Mouse (Mus musculus) small intestine, adult 2 months (tissue): ENCODE results near the gene Efemp2. TPM values are rescaled to one million over a fixed set of nuclear protein-coding genes. Genes with fewer than 3 reads are reported as not detected.

ENCODE experiments used
- H3K27ac ChIP-seq: fragments of 200-500 bp; 2 replicates; pipeline ENCODE4 v1.5.1; 2012; ENCODE audit warnings: low read depth, low read length, control low read depth, inconsistent platforms; ENCODE audit not compliant: insufficient read depth
- H3K27me3 ChIP-seq: fragments of 200-500 bp; 2 replicates; pipeline ENCODE4 v1.6.1; 2012; ENCODE audit warnings: mild to moderate bottlenecking, moderate library complexity, low read length, inconsistent platforms; ENCODE audit not compliant: control insufficient read depth, insufficient read depth
- H3K36me3 ChIP-seq: fragments of 200-500 bp; 2 replicates; pipeline ENCODE4 v1.6.1; 2012; ENCODE audit warnings: mild to moderate bottlenecking, low read length, control low read depth, inconsistent platforms; ENCODE audit not compliant: control insufficient read depth, insufficient read depth
- H3K4me1 ChIP-seq: fragments of 200-500 bp; 2 replicates; pipeline ENCODE4 v1.6.1; 2012; ENCODE audit warnings: low read length, inconsistent platforms, mixed read lengths; ENCODE audit not compliant: control insufficient read depth, insufficient read depth, insufficient read length
- H3K4me3 ChIP-seq: fragments of 200-500 bp; 2 replicates; pipeline ENCODE4 v1.5.1; 2012; ENCODE audit warnings: low read depth, mild to moderate bottlenecking, control low read depth, inconsistent platforms, low read length, moderate library complexity
- CTCF ChIP-seq: fragments of 200-500 bp; IDR thresholded peaks from 2 replicates; pipeline ENCODE4 v1.5.1; 2012; ENCODE audit warnings: low read depth, mild to moderate bottlenecking, control low read depth, inconsistent platforms, low read length, moderate library complexity, mixed read lengths; ENCODE audit not compliant: insufficient replicate concordance, insufficient read length; ENCODE audit errors: extremely low read depth
- POLR2A ChIP-seq: fragments of 200-500 bp; IDR thresholded peaks from 2 replicates; pipeline ENCODE4 v1.6.1; 2012; ENCODE audit warnings: low read depth, mild to moderate bottlenecking, control low read depth, inconsistent platforms, low read length, moderate library complexity
- WGBS: fragments of 180-500 bp; shearing (Covaris S2); methylation state at CpG from one replicate; pipeline ENCODE4 v1.1.7; 2018; 5-methylcytosine and 5-hydroxymethylcytosine counted together
- polyA plus RNA-seq: library from polyadenylated mRNA; depleted of rRNA; stranded (reverse); fragments of >200 nt; gene quantifications from 2 replicates; pipeline ENCODE4 v1.2.3, GENCODE M21; 2012

Efemp2 gene
- polyA plus RNA-seq, 1 experiment, result 26.5 TPM

DNA sequence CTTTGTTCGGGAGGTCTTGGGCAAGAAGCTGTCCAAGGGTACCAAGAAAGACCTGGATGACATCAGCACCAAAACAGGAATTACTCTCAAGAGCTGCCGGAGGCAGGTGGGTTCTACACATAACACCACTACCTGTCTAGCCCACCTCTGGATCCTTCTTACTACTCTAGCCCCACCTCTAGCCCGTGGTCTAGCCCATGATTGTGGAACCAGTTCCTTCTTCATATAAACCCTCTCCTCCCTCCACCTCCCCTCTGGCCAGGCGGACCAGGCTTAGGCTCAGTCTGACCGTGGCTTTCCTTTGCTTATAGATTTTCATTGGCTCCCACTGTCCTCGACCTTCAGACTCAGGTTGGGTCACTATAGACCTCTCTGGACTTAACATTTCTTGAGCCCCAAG, 12.3 kb upstream of the Efemp2 start:
- H3K36me3 ChIP-seq, result peaks cover 37% of the 10 kb centered on the region
- peaks cover 5% of the 10 kb centered on the region for H3K4me1 ChIP-seq
- no peak overlapping the region for H3K4me3 ChIP-seq
- WGBS, result 86% methylated on average over 6 of the region's 6 CpGs
- no peak overlapping the region for H3K27ac ChIP-seq
- no peaks in the 10 kb centered on the region for H3K27me3 ChIP-seq
- TF ChIP-seq POLR2A (no peak), CTCF (no peak)

DNA sequence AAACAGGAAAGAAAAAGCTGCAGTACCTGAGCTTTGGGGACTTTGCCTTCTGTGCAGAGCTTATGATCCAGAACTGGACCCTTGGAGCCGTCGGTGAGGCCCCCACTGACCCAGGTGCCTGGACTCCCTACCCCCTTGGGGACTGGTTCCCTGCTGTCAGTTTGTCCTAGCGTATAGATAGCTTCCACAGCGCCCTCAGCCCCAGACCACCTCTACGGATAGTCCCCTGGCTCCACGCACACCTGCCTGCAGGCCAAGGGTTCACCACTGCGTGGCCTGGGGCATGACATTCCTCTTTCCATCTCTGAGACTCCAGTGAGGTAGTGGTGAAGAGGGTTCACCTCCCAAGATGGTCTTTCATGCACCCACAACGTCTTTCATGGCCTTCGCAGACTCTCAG, 10.5 kb upstream of the Efemp2 start:
- Histone ChIP-seq H3K36me3 (peaks cover 47% of the 10 kb centered on the region), H3K27ac (no peak overlapping the region), H3K27me3 (no peaks in the 10 kb centered on the region), H3K4me1 (peaks cover 2% of the 10 kb centered on the region; the same call in 1 of the 2 replicates), H3K4me3 (no peak overlapping the region)
- WGBS, result 91% methylated on average over 9 of the region's 9 CpGs
- TF ChIP-seq CTCF (no peak), POLR2A (no peak)

DNA sequence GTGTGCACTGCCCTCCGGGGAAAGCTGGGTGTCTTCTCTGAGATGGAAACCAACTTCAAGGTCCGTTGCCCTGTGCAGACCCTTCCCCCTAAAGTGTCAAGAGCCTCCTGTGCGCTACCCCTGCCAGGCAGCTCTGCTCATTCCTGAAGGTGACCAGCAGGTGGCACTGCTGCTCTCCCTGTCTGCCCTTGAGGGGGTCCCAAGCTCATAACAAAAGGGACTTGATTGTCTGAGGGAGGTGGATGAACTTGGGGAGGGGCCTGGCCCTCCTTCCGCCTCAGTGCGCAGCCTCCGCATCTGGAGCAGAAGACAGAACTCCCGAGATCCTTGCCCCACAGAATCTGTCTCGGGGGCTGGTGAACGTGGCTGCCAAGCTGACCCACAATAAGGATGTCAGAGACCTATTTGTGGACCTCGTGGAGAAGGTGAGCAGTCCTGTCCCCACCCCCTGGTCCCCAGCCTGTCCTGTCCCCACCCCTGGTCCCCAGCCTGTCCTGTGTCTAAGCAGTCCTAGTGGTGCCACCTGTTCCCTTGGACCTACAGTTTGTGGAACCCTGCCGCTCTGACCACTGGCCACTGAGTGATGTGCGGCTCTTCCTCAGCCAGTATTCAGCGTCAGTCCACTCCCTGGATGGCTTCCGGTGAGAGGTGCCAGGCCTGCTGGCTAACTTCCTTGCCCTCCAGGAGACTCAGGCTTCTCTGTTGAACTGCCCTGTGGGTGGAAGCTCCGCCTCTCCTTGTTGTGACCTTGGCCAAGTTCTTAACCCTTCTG, 9.8 kb upstream of the Efemp2 start:
- TF ChIP-seq POLR2A (no peak), CTCF (peak; percentile 80; the same call in 1 of the 2 replicates)
- H3K4me3 ChIP-seq, result no peak overlapping the region

DNA sequence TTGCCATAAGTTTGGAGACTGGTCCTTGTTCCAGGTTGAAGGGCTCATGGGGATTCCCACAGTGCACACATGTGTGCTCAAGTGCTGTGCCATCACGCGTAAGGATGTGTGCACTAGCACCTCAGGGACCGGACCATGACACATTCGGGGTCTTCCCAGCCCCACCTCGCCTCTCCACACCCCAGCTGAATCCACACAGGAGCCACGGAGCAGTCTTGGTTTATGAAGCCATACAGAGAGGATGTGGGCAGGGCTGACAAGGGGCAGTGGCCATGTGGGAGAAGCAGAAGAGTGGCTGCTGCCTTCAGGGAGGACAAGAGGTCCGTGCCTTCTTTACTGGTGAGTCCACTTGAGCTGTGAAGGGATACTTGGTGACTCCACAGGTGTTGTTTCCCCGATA, 8.7 kb upstream of the Efemp2 start:
- 95% methylated on average over 8 of the region's 8 CpGs for WGBS
- H3K27ac ChIP-seq, result no peak overlapping the region
- H3K4me3 ChIP-seq, result no peak overlapping the region
- TF ChIP-seq POLR2A (no peak), CTCF (no peak)
- peaks cover 47% of the 10 kb centered on the region for H3K36me3 ChIP-seq
- H3K27me3 ChIP-seq, result no peaks in the 10 kb centered on the region
- H3K4me1 ChIP-seq, result peaks cover 2% of the 10 kb centered on the region; the same call in 1 of the 2 replicates

More for the DNA sequence above, 9.8 kb upstream of the Efemp2 start:
- no peak overlapping the region for H3K27ac ChIP-seq
- H3K27me3 ChIP-seq, result no peaks in the 10 kb centered on the region
- WGBS, result 66% methylated on average over 15 of the region's 15 CpGs
- H3K36me3 ChIP-seq, result peaks cover 47% of the 10 kb centered on the region
- H3K4me1 ChIP-seq, result peaks cover 2% of the 10 kb centered on the region; the same call in 1 of the 2 replicates

DNA sequence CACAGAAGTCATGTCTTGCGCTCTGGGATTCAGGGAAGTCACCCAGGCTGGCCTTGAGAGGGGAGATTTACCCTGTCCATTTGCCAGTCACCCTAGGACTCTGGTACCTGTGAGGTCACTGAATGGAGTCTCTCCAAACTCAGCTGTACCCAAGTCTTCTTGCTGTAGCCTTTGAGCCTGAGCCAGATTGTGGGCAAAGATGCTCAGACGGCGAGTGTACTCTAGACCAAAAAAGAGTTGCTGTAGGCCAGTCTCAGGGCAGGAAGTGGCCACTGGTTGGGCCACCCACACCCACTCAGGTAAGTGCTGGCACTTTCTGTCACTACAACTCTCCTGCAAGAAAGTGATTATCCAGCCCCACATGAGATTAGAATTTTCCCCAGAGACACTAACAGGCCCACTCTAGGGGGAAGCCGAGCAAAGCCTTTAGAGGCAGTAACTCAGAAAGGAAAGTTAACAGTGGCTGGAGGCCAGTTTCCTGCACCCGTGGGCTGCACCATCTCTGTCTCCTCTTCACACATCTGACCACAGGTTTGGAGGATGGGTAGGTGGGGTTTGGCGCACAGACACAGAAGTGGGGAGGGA, 6.7 kb upstream of the Efemp2 start:
- Histone ChIP-seq H3K27me3 (no peaks in the 10 kb centered on the region), H3K36me3 (peaks cover 47% of the 10 kb centered on the region), H3K27ac (no peak overlapping the region), H3K4me1 (no peaks in the 10 kb centered on the region), H3K4me3 (no peak overlapping the region)
- TF ChIP-seq CTCF (no peak), POLR2A (no peak)
- 79% methylated on average over 6 of the region's 6 CpGs for WGBS

DNA sequence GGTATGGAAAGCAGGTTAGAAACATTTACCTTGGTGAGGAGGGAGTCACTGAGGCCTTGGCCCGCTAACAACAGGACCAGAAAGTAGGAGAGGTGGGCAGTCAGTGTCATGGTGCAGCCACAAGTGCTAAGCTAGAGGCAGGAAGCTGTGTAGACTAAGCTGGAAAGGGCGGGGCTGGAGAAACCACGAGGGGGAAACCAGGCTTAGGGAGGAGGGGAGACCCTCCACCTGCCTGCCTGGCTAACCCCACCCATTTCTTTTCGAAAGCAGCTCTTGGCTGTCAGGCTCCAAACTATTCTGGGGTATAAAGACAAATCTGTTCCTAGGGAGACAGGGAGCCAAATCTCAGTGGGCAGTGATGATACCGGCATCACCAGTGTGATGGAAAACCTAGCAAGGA, 5.4 kb upstream of the Efemp2 start, which contains the start of gene Ctsw:
Gene Ctsw, minus strand, starts transcription at position 134 of the 400 bp plus-strand sequence.
- Histone ChIP-seq H3K4me1 (0 out of 2 replicates have a peak, but pooled peaks cover under 1% of the 10 kb centered on the region), H3K27me3 (no peaks in the 10 kb centered on the region), H3K4me3 (peak within 1 kb of the TSS; percentile 36), H3K27ac (peak within 1 kb of the TSS; percentile 46), H3K36me3 (peaks cover 38% of the 10 kb centered on the region)
- 41% methylated on average over 5 of the region's 5 CpGs for WGBS
- no peak for TF ChIP-seq POLR2A
- TF ChIP-seq CTCF, result no peak

DNA sequence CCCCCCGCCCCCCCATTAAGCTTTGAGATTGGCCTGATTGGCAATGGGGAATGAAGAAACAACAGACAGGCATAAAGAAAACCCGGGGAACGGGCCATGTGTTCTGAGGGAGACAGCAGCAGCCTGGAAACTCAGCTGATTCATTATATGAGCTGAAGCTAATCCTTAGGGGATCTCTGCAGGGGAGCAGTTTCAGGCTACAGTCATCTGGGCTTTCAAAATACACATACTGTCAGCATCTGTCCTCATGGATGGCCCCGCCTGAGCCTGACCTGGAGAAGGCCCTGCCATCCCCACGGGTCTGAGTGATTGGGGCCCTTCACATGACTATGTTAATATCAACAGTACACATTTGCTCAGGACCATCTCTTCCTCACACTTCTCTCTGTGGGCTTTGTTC, 1.9 kb upstream of the Efemp2 start:
- no peak overlapping the region for H3K4me3 ChIP-seq
- peaks cover 7% of the 10 kb centered on the region; the same call in 1 of the 2 replicates for H3K36me3 ChIP-seq
- peaks cover 5% of the 10 kb centered on the region; the same call in 1 of the 2 replicates for H3K4me1 ChIP-seq
- no peak overlapping the region for H3K27ac ChIP-seq
- TF ChIP-seq POLR2A (no peak), CTCF (no peak)
- 60% methylated on average over 5 of the region's 5 CpGs for WGBS
- no peaks in the 10 kb centered on the region for H3K27me3 ChIP-seq
